Mouse (Mus musculus): ENCODE measurements around the gene Gm20605. TPM values are rescaled to one million over a fixed set of nuclear protein-coding genes. Genes with fewer than 3 reads are reported as not detected.
A peak's percentile ranks its signal among the peaks of the same experiment; 100 is the strongest.

Gm20605 gene
- polyA plus RNA-seq, 1 experiment: 16.2 TPM

GRCm38 (mm10) chr5:137683388-137684293 lies 54.7 kb downstream of the Gm20605 start:
- DNase-seq (ENCODE audit: low read depth, low spot score): no peak
- 4% methylated on average over 28 of the region's 28 CpGs for WGBS

GRCm38 (mm10) chr5:137684294-137685123 lies 55.5 kb downstream of the Gm20605 start, which contains the start of gene Agfg2:
Gene Agfg2 (minus strand): TSS chr5:137684726.
- peak; percentile 99 for DNase-seq (ENCODE audit: low read depth, low spot score)
- WGBS: under 1% methylated on average over 59 of the region's 62 CpGs

GRCm38 (mm10) chr5:137685653-137686052 lies 56.7 kb downstream of the Gm20605 start:
- DNase-seq (ENCODE audit: low read depth, low spot score): no peak
- 91% methylated on average over 3 of the region's 3 CpGs for WGBS

- WGBS: 56% methylated on average over 6 of the region's 6 CpGs
- DNase-seq (ENCODE audit: low read depth, low spot score): no peak
These were observed 57.3 kb downstream of the Gm20605 start for GRCm38 (mm10) chr5:137686127-137686790.

- 79% methylated on average over 3 of the region's 3 CpGs for WGBS
- DNase-seq (ENCODE audit: low read depth, low spot score): no peak
These were observed 61.0 kb downstream of the Gm20605 start for GRCm38 (mm10) chr5:137689974-137690373.

- no peak for DNase-seq (ENCODE audit: low read depth, low spot score)
These were observed 61.6 kb downstream of the Gm20605 start for GRCm38 (mm10) chr5:137690531-137690930.

GRCm38 (mm10) chr5:137691881-137692280 lies 62.9 kb downstream of the Gm20605 start:
- WGBS: 54% methylated on average over 1 of the region's 1 CpGs
- DNase-seq (ENCODE audit: low read depth, low spot score): no peak

More at GRCm38 (mm10) chr5:137690531-137690930, 61.6 kb downstream of the Gm20605 start:
- 68% methylated on average over 9 of the region's 9 CpGs for WGBS

Other genes starting within 250 kb of the Gm20605 start
- gene Zan, start 152.1 kb upstream of the Gm20605 start, polyA plus RNA-seq (2012; rRNA removed): 1.4 and 2.8 TPM in 2 replicates
- gene Pop7, start 126.7 kb upstream of the Gm20605 start, polyA plus RNA-seq (2012; rRNA removed): 46.9 and 57.9 TPM in 2 replicates
- 9.6 and 13.9 TPM in 2 replicates for gene Gigyf1, start 110.6 kb upstream of the Gm20605 start, polyA plus RNA-seq (2012; rRNA removed)
- gene Epo, start 95.9 kb upstream of the Gm20605 start, polyA plus RNA-seq (2012; rRNA removed): not detected in 2 replicates
- 967 and 1,025 TPM in 2 replicates for gene Gnb2, start 95.7 kb upstream of the Gm20605 start, polyA plus RNA-seq (2012; rRNA removed)
- gene Actl6b, start 75.7 kb upstream of the Gm20605 start, polyA plus RNA-seq (2012; rRNA removed): 0.46 and 0.77 TPM in 2 replicates
- 0.17 and 0.21 TPM in 2 replicates for gene Tfr2, start 59.3 kb upstream of the Gm20605 start, polyA plus RNA-seq (2012; rRNA removed)
- 69.4 and 80.2 TPM in 2 replicates for gene Mospd3, start 28.1 kb upstream of the Gm20605 start, polyA plus RNA-seq (2012; rRNA removed)
- 41.4 and 42.7 TPM in 2 replicates for gene Pcolce, start 15.4 kb upstream of the Gm20605 start, polyA plus RNA-seq (2012; rRNA removed)
- gene Fbxo24, start 173 bp upstream of the Gm20605 start, polyA plus RNA-seq (2012; rRNA removed): 0.25 and 0.37 TPM in 2 replicates
- 25.5 and 43.8 TPM in 2 replicates for gene Lrch4, start 54 bp upstream of the Gm20605 start, polyA plus RNA-seq (2012; rRNA removed)
- gene Sap25, start 12.2 kb downstream of the Gm20605 start, polyA plus RNA-seq (2012; rRNA removed): 67.0 and 85.5 TPM in 2 replicates
- 0.71 and 0.90 TPM in 2 replicates for gene Irs3, start 16.5 kb downstream of the Gm20605 start, polyA plus RNA-seq (2012; rRNA removed)
- gene Agfg2, start 55.6 kb downstream of the Gm20605 start, polyA plus RNA-seq (2012; rRNA removed): 11.9 and 14.8 TPM in 2 replicates
- gene Nyap1, start 112.4 kb downstream of the Gm20605 start, polyA plus RNA-seq (2012; rRNA removed): 5.0 and 8.0 TPM in 2 replicates
- 121 and 125 TPM in 2 replicates for gene Tsc22d4, start 116.6 kb downstream of the Gm20605 start, polyA plus RNA-seq (2012; rRNA removed)
- gene Ppp1r35, start 149.7 kb downstream of the Gm20605 start, polyA plus RNA-seq (2012; rRNA removed): 31.2 and 34.9 TPM in 2 replicates
- gene Mepce, start 158.5 kb downstream of the Gm20605 start, polyA plus RNA-seq (2012; rRNA removed): 33.7 and 40.1 TPM in 2 replicates
- gene Zcwpw1, start 158.6 kb downstream of the Gm20605 start, polyA plus RNA-seq (2012; rRNA removed): 0.48 and 0.84 TPM in 2 replicates
- 9.9 and 12.5 TPM in 2 replicates for gene Pilra, start 207.1 kb downstream of the Gm20605 start, polyA plus RNA-seq (2012; rRNA removed)
- 6.6 and 8.9 TPM in 2 replicates for gene Pilrb1, start 228.9 kb downstream of the Gm20605 start, polyA plus RNA-seq (2012; rRNA removed)
- 7.5 and 11.9 TPM in 2 replicates for gene Pilrb2, start 242.6 kb downstream of the Gm20605 start, polyA plus RNA-seq (2012; rRNA removed)

Measured in large intestine, adult 2 months (tissue).